Mouse (Mus musculus) spleen, adult 2 months (tissue): ENCODE results near the gene Tor4a.

Experiments
- CTCF ChIP-seq: fragments of 200-500 bp; IDR thresholded peaks from 2 replicates; pipeline ENCODE4 v1.5.1; 2011; ENCODE audit warnings: mild to moderate bottlenecking, inconsistent platforms; ENCODE audit not compliant: insufficient read depth, insufficient read length, insufficient replicate concordance; ENCODE audit errors: extremely low read depth
- POLR2A ChIP-seq: fragments of 200-500 bp; IDR thresholded peaks from 2 replicates; pipeline ENCODE4 v1.6.1; 2011; ENCODE audit warnings: low read depth, low read length, inconsistent platforms

GRCm38 (mm10) chr2:25195211-25196156, 1.2 kb downstream of the Tor4a start:
- TF ChIP-seq POLR2A (no peak; the same call in 1 of the 2 replicates), CTCF (no peak)
